Mouse (Mus musculus): ENCODE measurements around the gene Pcdh18.

Gene Pcdh18

GRCm38 (mm10) chr3:49756870-49757625 lies at the start of gene Pcdh18:
TSS of gene Pcdh18 (minus strand) at chr3:49757325.
- DNase-seq (ENCODE audit: low read depth), result no peak

- no peak for DNase-seq (ENCODE audit: low read depth)
Observed at GRCm38 (mm10) chr3:49806823-49807222, 49.7 kb upstream of the Pcdh18 start.

GRCm38 (mm10) chr3:49805511-49805910 lies 48.4 kb upstream of the Pcdh18 start:
- no peak for DNase-seq (ENCODE audit: low read depth)

GRCm38 (mm10) chr3:49788296-49788695 lies 31.2 kb upstream of the Pcdh18 start:
- DNase-seq (ENCODE audit: low read depth), result no peak

- DNase-seq (ENCODE audit: low read depth), result no peak
Observed at GRCm38 (mm10) chr3:49787719-49788118, 30.6 kb upstream of the Pcdh18 start.

GRCm38 (mm10) chr3:49768992-49769738 lies 12.0 kb upstream of the Pcdh18 start:
- no peak for DNase-seq (ENCODE audit: low read depth)

- no peak for DNase-seq (ENCODE audit: low read depth)
Observed at GRCm38 (mm10) chr3:49762711-49763110, 5.6 kb upstream of the Pcdh18 start.

- DNase-seq (ENCODE audit: low read depth), result no peak
Observed at GRCm38 (mm10) chr3:49761971-49762370, 4.8 kb upstream of the Pcdh18 start.

GRCm38 (mm10) chr3:49757626-49758019 lies 498 bp upstream of the Pcdh18 start:
- DNase-seq (ENCODE audit: low read depth), result no peak

- no peak for DNase-seq (ENCODE audit: low read depth)
Observed at GRCm38 (mm10) chr3:49755986-49756845, 909 bp downstream of the Pcdh18 start.

- DNase-seq (ENCODE audit: low read depth), result no peak
Observed at GRCm38 (mm10) chr3:49752766-49753165, 4.4 kb downstream of the Pcdh18 start.

- DNase-seq (ENCODE audit: low read depth), result no peak
Observed at GRCm38 (mm10) chr3:49749491-49750284, 7.4 kb downstream of the Pcdh18 start.

GRCm38 (mm10) chr3:49748054-49748453 lies 9.1 kb downstream of the Pcdh18 start:
- no peak for DNase-seq (ENCODE audit: low read depth)

- no peak for DNase-seq (ENCODE audit: low read depth)
Observed at GRCm38 (mm10) chr3:49739061-49739460, 18.1 kb downstream of the Pcdh18 start.

- no peak for DNase-seq (ENCODE audit: low read depth)
Observed at GRCm38 (mm10) chr3:49738531-49738930, 18.6 kb downstream of the Pcdh18 start.

- DNase-seq (ENCODE audit: low read depth), result no peak
Observed at GRCm38 (mm10) chr3:49706503-49706902, 50.6 kb downstream of the Pcdh18 start.

GRCm38 (mm10) chr3:49699951-49700350 lies 57.2 kb downstream of the Pcdh18 start:
- DNase-seq (ENCODE audit: low read depth), result no peak

All from c-Kit-positive CD71-positive TER-119-negative erythroid progenitor cells, embryonic 14.5 days (primary cell).